Mouse (Mus musculus) liver, embryonic 16.5 days (tissue): Measurements from ENCODE around the gene Rps27l. TPM values are rescaled to one million over a fixed set of nuclear protein-coding genes. Genes with fewer than 3 reads are reported as not detected.
"Not testable (repeated sequence)": the region's sequence is repeated elsewhere in the genome, so short reads cannot be mapped to it uniquely, and the experiment has no call there.

Experiments used
- ATAC-seq: fragments of 200-750 bp; cut with Nextera tagmentation; 2 replicates; pipeline ENCODE4 v1.8.0; 2017; ENCODE audit warnings: low read depth, mild to moderate bottlenecking, moderate number of reproducible peaks, moderate library complexity
- H3K27ac ChIP-seq: fragments of 300-500 bp; sonication (generic); 2 replicates; pipeline ENCODE4 v1.5.1; 2014; ENCODE audit warnings: mild to moderate bottlenecking, low read length
- H3K27me3 ChIP-seq: fragments of 300-500 bp; sonication (generic); 2 replicates; pipeline ENCODE4 v1.6.1; 2014; ENCODE audit warnings: low read depth, low read length, mixed read lengths; ENCODE audit not compliant: control insufficient read depth, insufficient read depth
- H3K36me3 ChIP-seq: fragments of 300-500 bp; sonication (generic); 2 replicates; pipeline ENCODE4 v1.6.1; 2014; ENCODE audit warnings: mild to moderate bottlenecking; ENCODE audit not compliant: control insufficient read depth, insufficient read depth
- H3K4me1 ChIP-seq: fragments of 300-500 bp; sonication (generic); 2 replicates; pipeline ENCODE4 v1.6.1; 2014; ENCODE audit warnings: low read depth, low read length, mixed read lengths; ENCODE audit not compliant: control insufficient read depth
- H3K4me2 ChIP-seq: fragments of 300-500 bp; sonication (generic); 2 replicates; pipeline ENCODE4 v1.6.1; 2014; ENCODE audit warnings: low read depth, low read length, mixed read lengths
- H3K4me3 ChIP-seq: fragments of 300-500 bp; sonication (generic); 2 replicates; pipeline ENCODE4 v1.5.1; 2014; ENCODE audit warnings: low read depth, mild to moderate bottlenecking, low read length
- H3K9ac ChIP-seq: fragments of 300-500 bp; sonication (generic); 2 replicates; pipeline ENCODE4 v1.6.1; 2014; ENCODE audit warnings: low read depth, low read length
- H3K9me3 ChIP-seq: fragments of 300-500 bp; sonication (generic); replicated peaks from 2 replicates; pipeline ENCODE4 v1.6.1; 2016; ENCODE audit warnings: low read length; ENCODE audit not compliant: control insufficient read depth
- WGBS: fragments of 180-500 bp; shearing (Covaris S2); extraction: QIAGEN DNeasy Blood & Tissue Kit; methylation state at CpG from one replicate; pipeline ENCODE4 v1.1.7; 2014; ENCODE audit not compliant: insufficient replicate concordance; 5-methylcytosine and 5-hydroxymethylcytosine counted together
- polyA plus RNA-seq: library from polyadenylated mRNA; unstranded; fragments of >200 nt; fragmentation: Nextera tagmentation; extraction: Ambion mirVana; gene quantifications from 2 replicates; pipeline ENCODE4 v1.2.1, GENCODE M21; 2015

Rps27l gene
- polyA plus RNA-seq, 1 experiment from 2014 or later, result 406 TPM

- Histone ChIP-seq H3K27ac (no peak overlapping the region), H3K4me3 (no peak overlapping the region), H3K9me3 (no peaks in the 10 kb centered on the region), H3K27me3 (no peaks in the 10 kb centered on the region), H3K4me2 (0 out of 2 replicates have a peak overlapping the region, but pooled peaks have one; percentile 9), H3K36me3 (peaks cover 3% of the 10 kb centered on the region; the same call in 1 of the 2 replicates), H3K9ac (no peak overlapping the region), H3K4me1 (peaks cover 65% of the 10 kb centered on the region)
- WGBS, result 38% methylated on average over 7 of the region's 7 CpGs
- ATAC-seq, result no peak
Observed at GRCm38 (mm10) chr9:66909922-66910321, 36.0 kb upstream of the Rps27l start.

DNA sequence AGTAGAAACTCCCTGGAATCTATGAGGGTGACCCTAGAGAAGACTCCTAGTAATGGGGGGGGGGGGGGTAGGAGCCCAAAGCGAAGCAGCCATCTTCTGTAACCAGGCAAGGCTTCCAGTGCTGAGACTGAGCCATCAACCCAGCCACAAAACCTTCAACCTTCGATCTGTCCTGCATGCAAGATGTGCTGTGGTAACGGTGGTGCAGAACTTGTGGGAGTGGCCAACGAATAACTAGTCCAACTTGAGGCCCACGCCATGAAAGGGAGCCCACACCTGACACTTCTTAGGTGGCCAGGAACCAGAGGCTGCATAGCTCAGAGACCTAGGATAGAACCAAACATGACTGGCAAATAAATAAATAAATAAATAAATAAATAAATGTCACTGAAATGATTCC is 35.2 kb upstream of the Rps27l start:
- no peak for ATAC-seq
- no peak overlapping the region for H3K4me2 ChIP-seq
- H3K9me3 ChIP-seq, result no peaks in the 10 kb centered on the region

DNA sequence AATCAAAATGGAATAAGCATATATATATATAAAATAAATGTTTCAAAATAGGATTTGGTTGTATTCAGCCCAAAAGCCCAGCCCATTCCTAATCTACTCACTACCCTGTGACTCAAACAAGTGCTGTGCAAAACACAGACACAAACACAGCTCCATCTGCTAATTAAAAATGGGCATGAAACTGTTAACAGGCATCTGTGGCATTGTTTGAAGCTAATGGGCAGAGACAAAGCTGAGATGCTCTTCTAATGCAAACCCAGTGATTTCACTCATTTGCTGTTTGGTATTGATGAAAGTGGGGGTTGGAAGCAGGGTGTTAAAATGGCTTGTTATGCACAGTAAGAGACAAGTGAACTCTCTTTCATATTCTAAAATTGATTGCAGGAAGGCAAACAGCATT is 33.6 kb upstream of the Rps27l start:
- H3K4me2 ChIP-seq, result peak overlapping the region; percentile 58
- no peak for ATAC-seq
- H3K27me3 ChIP-seq, result no peaks in the 10 kb centered on the region
- H3K27ac ChIP-seq, result peak overlapping the region; percentile 68
- H3K9me3 ChIP-seq, result no peaks in the 10 kb centered on the region
- peaks cover 81% of the 10 kb centered on the region for H3K4me1 ChIP-seq
- peak overlapping the region; percentile 48 for H3K4me3 ChIP-seq
- peak overlapping the region; percentile 36 for H3K9ac ChIP-seq
- H3K36me3 ChIP-seq, result peaks cover 3% of the 10 kb centered on the region; the same call in 1 of the 2 replicates

More for the DNA sequence above, 35.2 kb upstream of the Rps27l start:
- Histone ChIP-seq H3K4me1 (peaks cover 72% of the 10 kb centered on the region), H3K9ac (no peak overlapping the region), H3K27ac (0 out of 2 replicates have a peak overlapping the region, but pooled peaks have one; percentile 21), H3K36me3 (peaks cover 3% of the 10 kb centered on the region; the same call in 1 of the 2 replicates), H3K27me3 (no peaks in the 10 kb centered on the region), H3K4me3 (no peak overlapping the region)
- WGBS, result 43% methylated on average over 5 of the region's 5 CpGs

DNA sequence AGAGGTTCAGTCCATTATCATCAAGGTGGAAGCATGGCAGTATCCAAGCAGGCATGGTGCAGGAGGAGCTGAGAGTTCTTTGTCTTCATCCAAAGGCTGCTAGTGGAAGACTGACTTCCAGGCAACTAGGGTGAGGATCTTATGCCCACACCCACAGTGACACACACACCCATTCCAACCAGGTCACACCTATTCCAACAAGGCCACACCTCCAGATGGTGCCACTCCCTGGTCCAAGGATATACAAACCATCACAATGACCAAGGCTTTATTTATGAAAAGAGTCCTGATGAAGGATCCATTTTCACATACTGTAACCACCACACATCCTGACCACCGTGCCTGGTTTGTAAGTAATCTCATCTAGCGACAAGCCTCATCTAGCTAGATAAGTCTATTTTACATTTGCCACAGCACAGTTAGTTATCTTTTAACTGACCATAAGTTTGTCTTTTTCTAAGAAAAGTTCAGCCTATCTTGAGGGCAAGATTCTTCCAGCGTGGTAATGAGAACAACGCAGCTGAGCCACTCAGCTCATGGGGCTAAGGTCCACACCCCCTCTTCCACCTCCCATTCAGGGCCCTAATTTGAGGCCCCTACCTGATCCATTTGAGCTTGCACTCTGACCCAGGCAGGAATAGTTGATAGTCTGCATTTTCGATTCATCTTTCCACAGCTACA is 32.5 kb upstream of the Rps27l start:
- 29% methylated on average over 5 of the region's 5 CpGs for WGBS
- ATAC-seq, result peak; percentile 30
- H3K36me3 ChIP-seq, H3K9me3 ChIP-seq, H3K27me3 ChIP-seq: not testable (repeated sequence)
- peak overlapping the region; percentile 83 for H3K27ac ChIP-seq
- peak overlapping the region; percentile 58 for H3K4me2 ChIP-seq
- H3K4me1 ChIP-seq, result peaks cover 80% of the 10 kb centered on the region
- H3K9ac ChIP-seq, result peak overlapping the region; percentile 4; the same call in 1 of the 2 replicates
- H3K4me3 ChIP-seq, result peak overlapping the region; percentile 48

DNA sequence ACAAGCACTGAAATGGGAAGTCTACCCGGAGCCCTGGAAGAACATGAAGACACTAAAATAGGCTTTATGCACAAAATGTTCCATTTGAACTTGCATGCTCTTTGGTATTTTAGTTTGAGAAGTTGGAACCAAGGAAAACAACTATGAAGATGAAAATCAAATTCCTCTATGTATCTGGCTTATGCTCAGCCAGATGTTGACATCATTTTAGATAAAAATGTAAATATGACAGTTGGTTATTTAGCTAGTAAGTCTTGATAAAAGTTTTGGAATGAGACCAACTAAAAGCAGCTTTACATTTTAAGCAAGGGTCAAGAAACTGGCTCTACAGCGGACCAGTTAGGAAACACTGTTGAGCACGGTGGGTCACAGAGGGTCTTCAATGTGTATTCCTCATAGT is 31.3 kb upstream of the Rps27l start:
- no peak overlapping the region; the same call in 1 of the 2 replicates for H3K9ac ChIP-seq
- no peaks in the 10 kb centered on the region for H3K9me3 ChIP-seq
- H3K4me2 ChIP-seq, result peak overlapping the region; percentile 67
- WGBS, result 69% methylated on average over 3 of the region's 3 CpGs
- no peaks in the 10 kb centered on the region for H3K27me3 ChIP-seq
- H3K4me1 ChIP-seq, result peaks cover 74% of the 10 kb centered on the region
- peaks cover 3% of the 10 kb centered on the region; the same call in 1 of the 2 replicates for H3K36me3 ChIP-seq
- H3K4me3 ChIP-seq, result no peak overlapping the region
- H3K27ac ChIP-seq, result peak overlapping the region; percentile 96
- ATAC-seq, result no peak

GRCm38 (mm10) chr9:66915401-66915800 is 30.5 kb upstream of the Rps27l start:
- H3K27ac ChIP-seq, result peak overlapping the region; percentile 96
- no peaks in the 10 kb centered on the region for H3K27me3 ChIP-seq
- WGBS, result 21% methylated on average over 5 of the region's 5 CpGs
- ATAC-seq, result no peak
- peaks cover 72% of the 10 kb centered on the region for H3K4me1 ChIP-seq
- H3K4me2 ChIP-seq, result peak overlapping the region; percentile 67
- no peaks in the 10 kb centered on the region for H3K9me3 ChIP-seq
- H3K9ac ChIP-seq, result peak overlapping the region; percentile 58
- H3K4me3 ChIP-seq, result peak overlapping the region; percentile 32
- peaks cover 3% of the 10 kb centered on the region; the same call in 1 of the 2 replicates for H3K36me3 ChIP-seq

GRCm38 (mm10) chr9:66915869-66916785 is 29.8 kb upstream of the Rps27l start:
- peak; percentile 62 for ATAC-seq
- 15% methylated on average over 9 of the region's 9 CpGs for WGBS
- Histone ChIP-seq H3K9me3 (no peaks in the 10 kb centered on the region), H3K9ac (peak overlapping the region; percentile 60), H3K27ac (peak overlapping the region; percentile 96), H3K4me2 (peak overlapping the region; percentile 67), H3K36me3 (peaks cover 3% of the 10 kb centered on the region; the same call in 1 of the 2 replicates), H3K4me1 (peaks cover 71% of the 10 kb centered on the region), H3K27me3 (no peaks in the 10 kb centered on the region), H3K4me3 (peak overlapping the region; percentile 98)

GRCm38 (mm10) chr9:66917216-66917891 is 28.5 kb upstream of the Rps27l start:
- no peak for ATAC-seq
- H3K4me2 ChIP-seq, result peak overlapping the region; percentile 67
- no peaks in the 10 kb centered on the region for H3K27me3 ChIP-seq
- no peaks in the 10 kb centered on the region for H3K9me3 ChIP-seq
- H3K4me1 ChIP-seq, result peaks cover 60% of the 10 kb centered on the region
- WGBS, result 50% methylated on average over 8 of the region's 8 CpGs
- peak overlapping the region; percentile 60 for H3K9ac ChIP-seq
- H3K36me3 ChIP-seq, result peaks cover 3% of the 10 kb centered on the region; the same call in 1 of the 2 replicates
- H3K4me3 ChIP-seq, result peak overlapping the region; percentile 98
- peak overlapping the region; percentile 96 for H3K27ac ChIP-seq
